ENCODE assay signal across 9 mouse cellular contexts in the genomic region with DNA sequence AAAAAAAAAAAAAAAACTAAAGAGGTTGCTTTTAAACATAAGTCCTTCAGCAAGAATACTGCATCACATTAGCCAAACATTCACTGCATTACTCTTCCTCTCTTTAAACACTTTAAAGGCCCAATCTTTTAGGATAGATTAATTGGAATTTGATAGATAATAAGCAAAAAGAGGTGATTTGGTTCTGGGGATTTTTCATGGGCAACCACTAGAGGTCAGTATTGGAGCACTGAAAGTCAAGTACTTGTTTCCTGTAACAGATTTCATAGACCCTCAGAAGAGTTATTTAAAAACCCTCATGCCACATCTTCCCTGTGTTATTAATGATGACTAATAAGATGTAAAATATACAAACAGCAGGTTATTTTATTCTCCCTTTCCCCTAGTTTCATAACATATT.
DNase-seq lines count a peak whose midpoint lies in the region; ATAC-seq lines count a peak whose summit lies in the region.
"Had no signal": no experiment of that assay in that cellular context is flagged by ENCODE, and none has a peak within 500 bp of the region (broad histone marks: within the 10 kb centered on the region; RNA-seq: fewer than 3 reads in every experiment).

No protein-coding gene starts in this region.

- no peaks in the 10 kb centered on the region for H3K9me3 ChIP-seq in forebrain, embryonic 15.5 days
- H3K9me3 ChIP-seq in forebrain, embryonic 12.5 days: no peaks in the 10 kb centered on the region
- H3K9me3 ChIP-seq in midbrain, embryonic 11.5 days (ENCODE audit: control insufficient read depth, low read length): no peaks in the 10 kb centered on the region
- H3K9me3 ChIP-seq in midbrain, embryonic 16.5 days (replicated peaks; ENCODE audit: control insufficient read depth, low read length, poor library complexity, severe bottlenecking): no peaks in the 10 kb centered on the region
- H3K9me3 ChIP-seq: heart, embryonic 13.5 days had no signal

- H3K4me3 ChIP-seq in forebrain, embryonic 15.5 days: no peak overlapping the region
- H3K4me3 ChIP-seq in forebrain, embryonic 12.5 days (replicated peaks): no peak overlapping the region
- H3K4me3 ChIP-seq in midbrain, embryonic 11.5 days (ENCODE audit: low read depth, low read length): no peak overlapping the region
- H3K4me3 ChIP-seq in midbrain, embryonic 16.5 days (ENCODE audit: low read depth, low read length): no peak overlapping the region
- H3K4me3 ChIP-seq: heart, embryonic 13.5 days had no signal

- H3K4me1 ChIP-seq in forebrain, embryonic 15.5 days: no peaks in the 10 kb centered on the region
- H3K4me1 ChIP-seq in forebrain, embryonic 12.5 days: no peaks in the 10 kb centered on the region
- H3K4me1 ChIP-seq in midbrain, embryonic 11.5 days (ENCODE audit: control insufficient read depth, insufficient read depth, low read length): no peaks in the 10 kb centered on the region
- no peaks in the 10 kb centered on the region for H3K4me1 ChIP-seq in midbrain, embryonic 16.5 days (ENCODE audit: control insufficient read depth, insufficient read depth, low read length)

- H3K27ac ChIP-seq in forebrain, embryonic 15.5 days (replicated peaks): no peak overlapping the region
- no peak overlapping the region for H3K27ac ChIP-seq in forebrain, embryonic 12.5 days
- no peak overlapping the region for H3K27ac ChIP-seq in midbrain, embryonic 11.5 days (ENCODE audit: low read depth, low read length)
- no peak overlapping the region for H3K27ac ChIP-seq in midbrain, embryonic 16.5 days (ENCODE audit: low read length)
- H3K27ac ChIP-seq: heart, embryonic 13.5 days had no signal

- no peak overlapping the region for H3K9ac ChIP-seq in forebrain, embryonic 15.5 days (replicated peaks)
- no peak overlapping the region for H3K9ac ChIP-seq in forebrain, embryonic 12.5 days
- no peak overlapping the region for H3K9ac ChIP-seq in midbrain, embryonic 11.5 days (ENCODE audit: low read length)
- H3K9ac ChIP-seq in midbrain, embryonic 16.5 days (ENCODE audit: low read depth, low read length): no peak overlapping the region
- H3K9ac ChIP-seq: heart, embryonic 13.5 days had no signal

- H3K4me2 ChIP-seq in forebrain, embryonic 15.5 days (replicated peaks): no peak overlapping the region
- no peak overlapping the region for H3K4me2 ChIP-seq in forebrain, embryonic 12.5 days
- no peak overlapping the region for H3K4me2 ChIP-seq in midbrain, embryonic 11.5 days
- H3K4me2 ChIP-seq in midbrain, embryonic 16.5 days (ENCODE audit: low read length): no peak overlapping the region
- H3K4me2 ChIP-seq: heart, embryonic 13.5 days had no signal

- 0 out of 2 replicates have a peak, but pooled peaks have one; percentile 60 for ATAC-seq in forebrain, embryonic 15.5 days (replicated peaks)
- no peak for ATAC-seq in forebrain, embryonic 12.5 days (ENCODE audit: low FRiP score)
- ATAC-seq in midbrain, embryonic 11.5 days (ENCODE audit: low FRiP score): no peak
- no peak for ATAC-seq in midbrain, embryonic 16.5 days
- peak; percentile 71 for ATAC-seq in granulocyte monocyte progenitor cell, adult 5-6 weeks (replicated peaks; ENCODE audit: poor library complexity, severe bottlenecking)
- ATAC-seq in erythroblast, adult 5-6 weeks (replicated peaks; ENCODE audit: low FRiP score, poor library complexity, severe bottlenecking): no peak

- no peaks in the 10 kb centered on the region for H3K27me3 ChIP-seq in forebrain, embryonic 15.5 days
- no peaks in the 10 kb centered on the region for H3K27me3 ChIP-seq in forebrain, embryonic 12.5 days
- H3K27me3 ChIP-seq in midbrain, embryonic 11.5 days (ENCODE audit: control insufficient read depth, insufficient read depth, low read length): no peaks in the 10 kb centered on the region
- no peaks in the 10 kb centered on the region for H3K27me3 ChIP-seq in midbrain, embryonic 16.5 days (ENCODE audit: control insufficient read depth, insufficient read depth, low read depth, low read length)
- H3K27me3 ChIP-seq: heart, embryonic 13.5 days had no signal

- no peaks in the 10 kb centered on the region for H3K36me3 ChIP-seq in forebrain, embryonic 15.5 days
- no peaks in the 10 kb centered on the region for H3K36me3 ChIP-seq in forebrain, embryonic 12.5 days (replicated peaks)
- no peaks in the 10 kb centered on the region for H3K36me3 ChIP-seq in midbrain, embryonic 11.5 days (ENCODE audit: control insufficient read depth, insufficient read depth, low read length)
- H3K36me3 ChIP-seq in midbrain, embryonic 16.5 days (ENCODE audit: control insufficient read depth, insufficient read depth, low read length): no peaks in the 10 kb centered on the region
- H3K36me3 ChIP-seq: heart, embryonic 13.5 days had no signal

- DNase-seq in midbrain, embryonic 11.5 days (ENCODE audit: low spot score, missing footprints): peak; percentile 91
- peak; percentile 63 for DNase-seq in R1 (ENCODE audit: low read depth, low spot score)
- peak; percentile 67 for DNase-seq in naive thymus-derived CD4-positive, alpha-beta T cell, adult 2 months (ENCODE audit: low read depth)

Comparison
In these comparisons a context has a peak if more than half of its experiments do, and no peak if none do; other contexts are left out.
1. ATAC-seq: peak in forebrain, embryonic 15.5 days (single experiment) and granulocyte monocyte progenitor cell, adult 5-6 weeks (single experiment); none in forebrain, embryonic 12.5 days (single experiment), midbrain, embryonic 11.5 days (single experiment), midbrain, embryonic 16.5 days (single experiment) and erythroblast, adult 5-6 weeks (single experiment).
2. Peak in every context shown above with its lines, with median percentiles within 50 percentile points of each other: DNase-seq.